Mouse (Mus musculus): Measurements from ENCODE around the gene Aoc2.
"Not testable (repeated sequence)": the region's sequence is repeated elsewhere in the genome, so short reads cannot be mapped to it uniquely, and the experiment has no call there.

Gene Aoc2

DNA sequence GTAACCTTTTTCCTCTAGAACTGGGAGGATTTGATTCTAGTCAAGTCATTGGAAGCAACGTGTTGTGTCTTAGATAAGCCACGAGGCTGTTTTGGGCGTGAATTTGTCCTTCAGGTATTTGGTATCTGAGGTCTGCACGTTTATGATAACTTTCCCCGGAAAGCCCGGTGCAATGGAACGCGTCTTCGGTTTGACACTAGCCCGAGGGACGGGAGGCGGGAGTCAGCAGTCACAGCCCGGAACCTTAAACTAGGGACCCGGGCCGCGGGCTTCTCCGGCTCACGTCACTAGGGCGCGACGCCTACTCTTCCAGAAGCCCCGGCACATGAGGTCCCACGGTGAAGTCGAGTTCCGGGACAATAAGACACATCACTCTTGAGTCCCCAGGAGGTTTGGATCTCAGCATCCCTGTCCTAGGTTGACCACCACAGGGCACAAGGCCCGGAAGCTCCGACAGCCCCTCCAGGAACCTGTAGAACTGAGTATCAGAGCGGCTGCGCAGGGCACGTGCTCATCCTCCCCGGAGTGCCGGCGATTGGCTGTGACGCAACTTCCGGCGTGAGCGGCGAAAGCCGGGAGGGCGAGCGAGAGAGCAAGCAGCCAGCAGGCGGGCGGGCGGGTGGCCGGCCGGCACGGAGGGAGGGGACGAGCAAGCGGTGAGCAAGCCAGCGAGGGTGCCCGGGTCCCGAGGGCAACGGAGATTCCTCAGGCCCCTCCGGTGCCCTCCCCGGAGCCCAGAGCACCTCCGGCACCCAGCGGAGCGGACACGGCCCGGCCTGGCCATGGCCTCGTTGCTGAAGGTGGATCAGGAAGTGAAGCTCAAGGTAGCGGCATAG lies 9.0 kb upstream of the Aoc2 start, which contains the start of gene Psme3:
Psme3 (plus strand) TSS at position 549 of the 836 bp plus-strand sequence.
- DNase-seq (ENCODE audit: low spot score in 2 of 2), result peak; percentile 82 to 93

DNA sequence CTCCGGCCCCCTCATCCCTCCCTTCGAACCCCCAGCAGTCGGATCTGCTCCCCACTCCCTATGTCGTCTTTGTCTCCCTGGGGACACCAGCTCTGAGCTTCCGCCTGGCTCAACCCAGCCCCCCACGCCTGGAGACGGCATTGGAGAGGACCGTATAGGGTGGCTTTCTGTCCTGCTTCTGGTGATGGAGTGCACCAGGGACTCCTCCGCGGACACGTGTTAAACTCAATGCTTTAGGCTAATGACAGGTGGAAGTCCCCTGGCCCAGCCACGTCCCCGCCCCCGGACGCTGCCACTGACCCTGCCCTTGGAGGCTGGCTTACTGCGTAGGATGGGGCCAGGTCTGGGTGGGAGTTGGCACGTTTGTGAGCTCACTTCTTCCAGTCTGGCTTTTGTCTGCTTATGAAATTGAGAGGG lies 8.4 kb upstream of the Aoc2 start:
- DNase-seq (ENCODE audit: low spot score in 2 of 2), result no peak

DNA sequence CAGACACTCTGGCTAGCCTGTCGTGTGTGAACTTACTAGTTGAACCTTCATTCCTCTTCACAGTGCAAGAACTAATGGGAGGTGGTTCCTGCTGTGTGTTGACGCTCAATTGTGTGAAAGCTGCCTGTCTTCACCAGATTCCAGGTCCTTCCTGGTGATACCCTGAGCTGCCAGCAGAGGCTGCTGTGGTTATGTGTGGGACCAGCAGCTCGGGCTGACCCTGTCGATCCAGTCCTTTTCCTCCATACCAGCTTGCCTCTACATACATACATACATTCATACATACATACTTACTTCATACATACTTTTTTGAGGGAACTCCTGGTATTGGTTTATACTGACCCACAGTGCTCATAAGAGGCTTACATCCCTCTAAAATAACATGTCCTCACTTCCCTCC lies 1.3 kb upstream of the Aoc2 start:
- peak in 1 of 2 experiments; percentile 69 for DNase-seq (ENCODE audit: low spot score in 2 of 2)

DNA sequence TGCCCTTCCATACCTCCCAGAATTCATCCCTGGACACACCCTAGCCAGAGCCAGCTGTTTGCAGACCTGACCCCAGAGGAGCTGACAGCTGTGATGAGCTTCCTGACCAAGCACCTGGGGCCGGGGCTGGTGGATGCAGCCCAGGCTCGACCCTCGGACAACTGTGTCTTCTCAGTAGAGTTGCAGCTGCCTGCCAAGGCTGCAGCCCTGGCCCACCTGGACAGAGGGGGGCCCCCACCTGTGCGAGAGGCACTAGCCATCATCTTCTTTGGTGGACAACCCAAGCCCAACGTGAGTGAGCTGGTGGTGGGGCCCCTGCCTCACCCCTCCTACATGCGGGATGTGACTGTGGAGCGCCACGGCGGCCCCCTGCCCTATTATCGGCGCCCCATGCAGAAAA lies 338 bp downstream of the Aoc2 start:
- DNase-seq (ENCODE audit: low spot score in 2 of 2), result not testable (repeated sequence)

DNA sequence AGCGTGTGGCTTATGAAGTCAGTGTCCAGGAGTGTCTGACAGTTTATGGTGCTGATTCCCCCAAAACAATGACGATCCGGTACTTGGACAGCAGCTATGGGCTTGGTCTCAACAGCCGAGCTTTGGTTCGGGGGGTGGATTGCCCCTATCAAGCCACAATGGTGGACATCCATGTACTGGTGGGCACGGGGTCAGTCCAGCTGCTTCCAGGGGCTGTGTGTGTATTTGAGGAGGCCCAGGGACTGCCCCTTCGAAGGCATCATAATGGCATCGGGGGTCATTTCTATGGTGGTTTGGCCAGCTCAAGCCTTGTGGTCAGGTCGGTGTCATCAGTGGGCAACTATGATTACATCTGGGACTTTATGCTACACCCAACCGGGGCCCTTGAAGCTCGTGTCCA lies 1.3 kb downstream of the Aoc2 start:
- DNase-seq (ENCODE audit: low spot score in 2 of 2), result no peak

DNA sequence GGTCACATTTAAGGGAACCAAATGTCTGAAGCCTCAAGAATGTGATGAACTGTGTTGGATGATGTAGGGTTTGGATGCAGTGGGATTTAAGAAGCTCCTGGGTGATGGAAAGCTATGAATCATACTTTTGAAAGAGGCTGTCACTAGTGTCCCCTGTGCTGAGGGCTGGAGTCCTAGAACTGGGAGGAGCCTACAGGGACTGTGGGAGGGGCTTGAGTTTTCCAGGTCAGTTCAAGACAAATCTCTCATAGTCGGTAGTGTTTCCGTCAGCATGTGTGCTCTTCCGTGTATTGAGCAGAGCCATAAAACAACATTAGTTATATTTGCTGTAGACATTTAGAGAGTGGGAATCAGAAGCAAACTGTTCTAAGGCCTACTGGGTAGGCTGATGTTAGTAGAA lies 2.4 kb downstream of the Aoc2 start:
- DNase-seq (ENCODE audit: low spot score in 2 of 2), result no peak

DNA sequence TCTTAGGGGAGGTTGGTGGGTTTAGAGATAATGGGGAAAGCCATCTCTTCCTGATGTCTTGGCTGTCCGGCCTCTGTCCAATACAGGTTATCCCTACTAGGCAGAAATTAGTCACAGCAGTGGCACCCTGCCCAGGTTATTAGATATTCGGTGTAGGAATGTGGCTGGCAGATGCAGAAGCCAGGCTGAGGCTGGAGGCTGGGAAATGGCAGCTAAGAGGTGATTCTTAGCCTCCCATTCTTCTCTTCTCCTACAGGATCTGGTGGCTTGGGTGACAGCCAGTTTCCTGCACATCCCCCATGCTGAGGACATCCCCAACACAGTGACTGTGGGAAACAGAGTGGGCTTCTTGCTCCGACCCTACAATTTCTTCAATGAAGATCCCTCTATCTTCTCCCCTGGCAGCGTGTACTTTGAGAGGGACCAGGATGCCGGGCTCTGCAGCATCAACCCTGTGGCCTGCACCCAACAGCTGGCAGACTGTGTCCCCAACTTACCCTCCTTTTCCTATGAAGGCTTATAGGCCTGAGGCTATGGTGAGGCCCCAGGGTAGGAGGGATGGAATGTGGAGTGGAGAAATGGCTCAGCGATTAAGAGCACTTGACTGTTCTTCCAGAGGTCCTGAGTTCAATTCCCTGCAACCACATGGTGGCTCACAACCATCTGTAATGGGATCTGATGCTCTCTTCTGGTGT lies 4.2 kb downstream of the Aoc2 start:
- DNase-seq (ENCODE audit: low spot score in 2 of 2), result peak in 1 of 2 experiments; percentile 25

DNA sequence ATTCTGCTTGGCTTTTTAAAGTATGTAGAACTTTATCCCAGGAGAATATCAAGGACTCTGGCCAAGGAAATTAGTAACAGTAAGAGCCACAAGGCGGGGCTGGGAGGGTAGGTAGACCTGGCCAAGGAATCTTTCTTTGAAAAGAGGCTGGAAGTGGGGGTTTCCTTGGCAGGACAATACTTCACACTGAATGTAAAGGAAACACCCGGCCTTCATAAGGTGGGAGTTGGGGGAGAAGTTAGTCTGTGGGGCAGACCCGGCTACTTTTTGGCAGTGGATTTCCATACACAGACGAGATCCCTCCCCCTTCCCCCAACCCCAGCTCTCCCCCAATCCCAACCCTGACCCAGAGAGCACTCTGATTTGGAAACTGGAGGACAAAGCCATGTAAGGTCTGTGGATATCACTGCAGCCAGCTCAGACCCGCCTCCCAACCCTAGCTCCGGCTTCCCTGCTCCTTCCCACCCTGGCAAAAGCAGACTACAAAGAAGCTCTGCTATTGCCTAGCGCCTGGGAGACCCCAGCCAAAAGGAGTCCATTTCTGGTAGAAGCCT lies 5.6 kb downstream of the Aoc2 start, which contains the start of gene Aoc3:
Aoc3 (plus strand) TSS at position 235 of the 554 bp plus-strand sequence.
- DNase-seq (ENCODE audit: low spot score in 2 of 2), result no peak

DNA sequence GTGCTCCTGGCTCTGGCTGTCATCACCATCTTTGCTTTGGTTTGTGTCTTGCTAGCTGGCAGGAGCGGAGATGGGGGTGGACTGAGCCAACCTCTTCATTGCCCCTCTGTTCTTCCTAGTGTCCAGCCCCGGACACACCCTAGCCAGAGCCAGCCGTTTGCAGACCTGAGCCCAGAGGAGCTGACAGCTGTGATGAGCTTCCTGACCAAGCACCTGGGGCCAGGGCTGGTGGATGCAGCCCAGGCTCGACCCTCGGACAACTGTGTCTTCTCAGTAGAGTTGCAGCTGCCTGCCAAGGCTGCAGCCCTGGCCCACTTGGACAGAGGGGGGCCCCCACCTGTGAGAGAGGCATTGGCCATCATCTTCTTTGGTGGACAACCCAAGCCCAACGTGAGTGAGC lies 6.1 kb downstream of the Aoc2 start:
- not testable (repeated sequence) for DNase-seq (ENCODE audit: low spot score in 2 of 2)

DNA sequence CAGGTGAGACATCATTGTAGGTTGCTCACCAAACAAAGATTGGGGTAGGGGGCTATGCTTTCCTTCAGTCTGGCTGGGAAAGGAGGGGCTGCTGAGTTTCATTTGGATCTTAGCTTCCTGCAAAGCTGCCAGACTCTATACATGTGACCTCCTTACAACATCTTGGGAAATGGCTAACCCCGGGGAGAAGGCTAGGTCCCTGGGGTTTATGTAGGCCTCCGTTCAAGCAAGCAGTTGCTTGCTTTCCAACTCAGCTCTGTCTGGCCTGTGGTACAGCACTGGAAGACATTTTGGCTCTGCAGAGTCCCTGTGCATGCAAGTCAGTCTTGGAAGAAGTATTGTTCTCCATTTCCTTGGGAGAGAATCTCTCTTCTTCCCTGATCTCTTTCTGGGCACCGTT lies 7.7 kb downstream of the Aoc2 start:
- DNase-seq (ENCODE audit: low spot score in 2 of 2), result no peak

DNA sequence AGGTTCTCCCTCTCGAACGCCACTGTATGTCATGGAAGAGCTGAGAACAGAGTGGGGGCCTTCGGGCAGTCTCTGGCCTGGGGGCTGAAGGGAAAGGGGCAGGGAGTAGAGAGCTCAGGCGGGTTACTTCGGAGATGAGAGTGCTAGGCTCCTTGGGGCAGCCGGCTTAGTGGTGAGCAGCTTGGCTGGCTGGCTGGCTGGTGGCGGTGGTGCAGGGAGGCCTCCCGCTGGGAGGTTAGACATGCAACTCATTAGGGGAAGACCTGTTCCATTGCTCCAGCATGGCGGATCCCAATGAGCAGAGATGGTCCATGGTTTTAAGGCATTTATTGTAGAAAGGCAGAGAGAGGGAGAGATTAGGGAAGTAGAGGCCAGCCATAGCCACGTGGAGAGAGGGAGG lies 9.2 kb downstream of the Aoc2 start:
- no peak for DNase-seq (ENCODE audit: low spot score in 2 of 2)

DNA sequence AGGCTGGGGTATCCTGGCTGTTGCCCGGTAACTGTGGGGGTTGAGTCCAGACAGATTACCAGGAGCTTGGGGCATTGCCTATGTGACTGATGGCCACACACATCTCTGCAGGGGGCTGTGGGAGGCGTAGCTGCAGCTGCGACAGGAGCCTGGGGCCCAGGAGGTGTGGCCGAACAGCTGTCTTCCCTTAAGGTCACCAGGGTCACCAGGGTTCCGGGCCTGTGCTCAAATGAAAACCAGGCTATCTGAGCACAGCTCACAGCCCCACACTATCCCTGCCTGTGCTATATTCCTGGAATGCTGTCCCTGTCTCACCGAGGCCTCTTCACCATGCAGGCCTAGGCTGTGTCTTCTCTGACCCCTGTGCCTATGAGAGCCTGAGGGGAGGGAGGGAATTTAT lies 9.7 kb downstream of the Aoc2 start:
- DNase-seq (ENCODE audit: low spot score in 2 of 2), result no peak

DNA sequence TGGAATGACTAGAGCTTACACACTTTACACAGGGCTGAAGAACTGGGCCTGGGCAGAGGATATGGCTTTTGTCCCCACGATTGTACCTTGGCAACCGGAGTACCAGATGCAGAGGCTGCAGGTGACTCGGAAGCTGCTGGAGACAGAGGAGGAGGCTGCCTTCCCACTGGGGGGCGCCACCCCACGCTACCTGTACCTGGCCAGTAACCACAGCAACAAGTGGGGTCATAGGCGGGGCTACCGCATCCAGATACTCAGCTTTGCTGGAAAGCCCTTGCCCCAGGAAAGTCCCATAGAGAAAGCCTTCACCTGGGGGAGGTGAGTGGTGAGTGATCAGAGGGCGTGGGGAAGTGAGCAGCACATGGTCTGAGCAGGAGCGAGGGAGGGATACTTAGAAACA lies 10.8 kb downstream of the Aoc2 start:
- DNase-seq (ENCODE audit: low spot score in 2 of 2), result no peak

DNA sequence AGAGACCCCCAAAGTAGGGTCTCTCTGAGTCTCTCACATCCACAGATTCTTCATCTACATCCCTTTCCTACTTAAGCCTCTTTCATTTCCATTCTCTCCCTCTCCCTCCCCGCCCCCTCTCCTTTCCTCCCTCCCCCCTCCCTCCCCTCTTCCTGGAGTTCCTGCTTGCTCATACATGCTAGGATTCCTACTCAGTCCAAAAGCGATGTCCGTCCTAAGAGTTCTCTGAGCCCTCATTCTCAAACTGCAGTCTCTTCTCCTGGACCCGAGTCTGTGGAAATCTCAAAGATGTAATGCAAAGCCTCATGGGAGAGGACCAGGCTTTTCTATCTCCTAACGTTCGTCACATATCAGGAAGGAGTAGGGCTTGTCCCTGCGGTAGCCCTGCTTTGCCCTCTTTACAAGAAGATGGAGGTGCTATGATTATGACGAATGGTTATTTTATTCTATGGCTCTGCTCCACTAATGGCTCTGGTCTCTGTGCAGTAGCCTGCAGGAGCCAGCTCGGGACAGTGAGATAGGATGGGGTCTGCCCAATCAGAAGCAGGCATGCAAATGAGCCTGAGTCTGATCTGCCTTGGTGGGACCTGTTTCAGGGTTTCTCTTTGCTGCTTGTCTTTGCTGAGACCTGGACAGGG lies 13.4 kb downstream of the Aoc2 start:
- no peak for DNase-seq (ENCODE audit: low spot score in 2 of 2)

DNA sequence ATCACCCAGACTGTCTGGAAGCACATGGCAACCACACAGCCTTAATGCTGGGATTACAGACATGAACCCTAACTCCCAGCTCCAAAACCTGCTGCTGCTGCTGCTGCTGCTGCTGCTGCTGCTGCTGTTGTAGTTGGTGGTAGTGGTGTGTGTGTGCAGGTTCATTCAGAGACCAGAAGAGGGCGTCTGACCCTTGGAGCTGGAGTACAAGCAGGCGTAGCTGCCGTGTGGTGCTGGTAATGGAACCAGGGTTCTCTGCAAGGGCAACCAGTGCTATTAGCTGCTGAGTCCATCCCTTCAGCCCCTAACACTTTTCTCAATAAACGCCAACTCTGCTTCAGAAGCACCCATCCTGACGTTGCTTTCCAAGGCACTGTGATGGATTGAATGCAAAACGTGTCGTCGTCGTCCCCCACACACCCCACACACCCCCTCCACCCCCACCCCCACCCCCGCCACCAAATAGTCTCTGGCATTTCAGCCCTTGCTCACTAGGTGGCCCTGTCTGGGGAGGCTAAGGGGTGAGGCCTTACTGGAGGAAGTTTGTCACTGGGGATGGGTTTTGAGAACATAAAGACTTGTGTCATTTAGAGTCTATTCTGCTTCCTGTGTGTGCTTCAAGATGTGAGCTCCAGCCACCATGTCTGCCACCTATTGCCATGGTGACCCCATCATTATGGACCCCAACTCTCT lies 22.4 kb downstream of the Aoc2 start:
- DNase-seq (ENCODE audit: low spot score in 2 of 2), result no peak

DNA sequence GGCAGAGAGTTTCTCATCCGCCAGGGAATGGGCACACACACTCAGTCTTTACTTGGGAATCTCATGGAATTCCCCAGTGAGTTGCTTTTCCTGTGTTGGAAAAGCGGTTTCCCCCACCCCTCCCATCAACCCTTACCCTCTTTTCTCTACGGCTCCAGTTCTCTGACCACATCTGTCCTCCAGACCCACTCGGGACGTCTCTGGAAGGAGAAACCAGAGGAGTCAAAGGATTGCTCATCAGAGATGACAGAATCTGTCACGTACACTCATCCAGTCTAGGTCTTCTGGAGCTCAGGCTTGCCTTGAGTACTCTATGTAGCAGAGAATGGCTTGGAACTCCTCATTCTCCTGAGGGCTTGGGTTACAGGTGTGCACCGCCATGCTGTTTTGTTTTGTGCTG lies 23.9 kb downstream of the Aoc2 start:
- DNase-seq (ENCODE audit: low spot score in 2 of 2), result no peak

DNA sequence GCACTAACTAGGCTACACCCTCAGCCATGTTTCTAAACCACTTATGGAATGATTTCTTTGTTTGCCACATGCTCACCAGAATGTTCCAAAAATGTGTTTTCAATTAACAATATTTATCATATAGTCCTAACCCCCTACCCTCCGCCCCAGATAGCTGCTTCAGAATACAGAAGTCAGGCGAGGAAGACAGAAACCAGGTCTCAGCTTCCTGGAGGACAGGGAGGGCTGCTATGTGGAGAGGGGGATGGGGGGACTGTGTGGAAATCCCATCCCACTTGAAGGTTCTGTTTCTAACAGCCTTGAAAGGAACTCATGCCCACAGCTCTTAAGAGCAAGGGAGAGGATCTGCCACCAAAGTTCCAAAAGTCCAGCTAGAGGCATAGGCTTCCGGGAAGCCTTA lies 24.4 kb downstream of the Aoc2 start:
- DNase-seq (ENCODE audit: low spot score in 2 of 2), result no peak

DNA sequence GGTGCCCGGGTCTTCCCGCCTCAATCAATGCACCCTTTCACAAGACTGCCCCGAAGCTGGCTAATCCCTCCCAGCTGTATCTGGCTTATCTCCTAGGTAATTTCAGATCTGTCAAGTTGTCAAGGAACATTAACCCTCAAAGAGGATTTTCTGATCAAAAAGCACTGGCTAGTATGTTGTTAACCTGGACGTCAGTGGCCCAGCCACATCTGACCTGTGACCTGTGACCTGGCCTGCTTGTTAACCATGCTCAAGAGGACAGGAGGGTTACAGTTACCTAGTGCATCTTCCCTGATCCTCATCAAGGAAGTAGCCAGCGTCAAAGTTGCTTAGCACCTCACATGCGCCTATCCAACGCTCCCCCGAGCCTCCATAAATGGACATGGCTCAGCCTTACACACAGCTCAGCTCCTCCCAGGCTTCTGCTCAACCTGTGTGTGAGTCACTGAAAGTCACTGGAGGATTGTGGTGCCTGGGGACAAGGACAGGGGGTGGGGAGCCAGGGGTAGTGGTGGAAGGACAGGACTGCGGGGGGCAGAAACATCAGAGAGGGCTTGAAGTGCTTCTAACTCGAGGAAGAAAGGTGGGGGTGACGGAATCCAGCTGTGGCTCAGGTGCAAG lies 26.3 kb downstream of the Aoc2 start:
- DNase-seq (ENCODE audit: low spot score in 2 of 2), result no peak

DNA sequence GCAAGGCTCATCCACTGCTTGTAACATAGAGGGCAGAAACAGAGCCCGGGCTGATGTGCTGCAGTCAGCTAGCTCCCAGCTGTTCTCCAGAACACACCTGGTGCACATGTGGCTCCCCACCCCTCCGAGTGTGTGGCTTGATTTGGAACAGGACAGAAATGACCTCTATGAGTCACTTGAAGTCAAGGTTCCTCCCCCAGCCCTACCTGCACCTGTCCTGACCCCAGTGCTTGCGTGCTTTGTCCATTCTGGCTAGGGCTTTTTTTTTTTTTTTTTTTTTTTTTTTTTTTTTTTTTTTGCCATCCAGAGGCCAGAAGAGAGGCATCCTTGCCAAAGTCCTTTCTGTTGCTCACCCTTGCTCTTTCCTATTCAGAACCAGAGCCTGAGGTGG lies 26.9 kb downstream of the Aoc2 start:
- DNase-seq (ENCODE audit: low spot score in 2 of 2), result no peak

DNA sequence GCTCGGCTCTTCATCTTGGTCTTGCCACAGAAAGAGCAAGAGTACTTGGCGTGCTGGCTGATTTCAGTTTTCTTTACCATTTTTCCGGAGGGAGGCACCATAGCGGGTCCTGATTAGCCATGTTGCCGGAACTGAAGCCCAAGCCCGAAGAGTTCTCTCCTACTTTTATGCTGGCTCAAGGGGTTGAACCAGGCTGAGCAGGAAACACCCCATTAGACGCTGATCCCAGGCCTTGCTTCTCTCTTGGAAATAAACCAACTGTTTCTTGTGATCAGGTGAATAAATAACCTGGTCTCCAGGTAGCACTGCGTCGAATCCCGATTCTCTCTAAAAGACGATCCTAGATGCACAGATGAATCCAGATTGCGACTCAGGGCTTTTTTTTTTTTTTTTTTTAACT lies 28.6 kb downstream of the Aoc2 start:
- DNase-seq (ENCODE audit: low spot score in 2 of 2), result no peak

DNA sequence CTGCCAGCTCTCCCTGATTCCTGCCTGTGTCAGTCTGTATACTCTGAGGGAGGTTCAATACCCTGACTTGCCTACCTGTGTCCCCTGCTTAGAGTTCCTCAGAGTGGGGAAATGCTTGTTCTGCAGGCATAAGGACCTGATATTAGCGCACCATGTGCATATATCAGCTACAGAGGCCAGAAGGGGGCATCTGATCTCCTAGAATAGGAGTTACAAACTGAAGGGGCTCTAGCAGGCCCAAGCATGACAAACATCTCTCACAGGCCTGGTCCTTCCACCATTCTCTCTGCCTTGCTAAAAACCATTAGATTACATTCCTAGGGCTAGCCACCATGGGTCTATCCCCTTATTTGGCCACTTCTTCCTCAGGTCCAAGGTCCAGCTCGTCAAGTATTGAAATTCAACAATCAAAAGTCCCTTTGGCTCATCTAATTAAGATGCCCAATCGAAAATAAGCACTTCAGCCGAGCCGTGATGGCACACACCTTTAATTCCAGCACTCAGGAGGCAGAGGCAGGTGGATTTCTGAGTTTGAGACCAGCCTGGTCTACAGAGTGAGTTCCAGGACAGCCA lies 29.7 kb downstream of the Aoc2 start:
- DNase-seq (ENCODE audit: low spot score in 2 of 2), result no peak
